Mouse (Mus musculus) erythroblast, adult 5-6 weeks (primary cell): ENCODE data around the gene Arsa. TPM values are rescaled to one million over a fixed set of nuclear protein-coding genes. Genes with fewer than 3 reads are reported as not detected.

Experiments
- ATAC-seq: replicated peaks from 2 replicates; pipeline ENCODE4 v1.8.0; 2016; ENCODE audit warnings: moderate number of reproducible peaks, mild to moderate bottlenecking, moderate TSS enrichment, inconsistent platforms; ENCODE audit not compliant: poor library complexity, low FRiP score, severe bottlenecking
- total RNA-seq, 2 experiments: library from RNA; stranded (forward) in 1 of 2; stranded (reverse) in 1 of 2; fragments of 150-400 nt in 1 of 2; fragments of 200-764, 138-1000 nt in 1 of 2; gene quantifications; 2 replicates each; pipeline versions ENCODE4 v1.2.3 to v1.2.4; 2015 to 2017; ENCODE audit warnings: low replicate concordance in 2 of 2

Gene Arsa
- total RNA-seq, 2 experiments from 2014 or later = 1.5 TPM; not detected in 1

DNA sequence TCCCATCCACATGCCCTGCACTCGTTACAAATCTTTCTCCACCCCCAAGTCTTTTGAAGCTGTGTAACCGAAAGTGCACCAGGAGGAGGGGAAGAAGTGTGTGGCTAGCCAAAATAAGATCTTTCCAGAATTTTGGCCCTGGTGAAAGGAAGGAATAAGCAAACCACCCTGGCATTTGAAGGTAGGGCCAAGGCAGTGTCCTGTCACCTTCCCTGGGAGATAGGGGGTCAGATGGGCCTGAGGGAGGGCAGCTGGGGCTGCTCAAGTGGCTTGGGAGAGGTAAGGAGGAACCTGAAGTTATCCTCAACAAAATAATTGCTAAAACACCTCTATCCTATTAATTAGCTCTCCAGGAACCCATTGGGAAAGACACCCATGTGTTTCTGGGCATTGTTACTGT lies 19.6 kb upstream of the Arsa start:
- no peak for ATAC-seq

GRCm38 (mm10) chr15:89496131-89496530 lies 18.9 kb upstream of the Arsa start:
- no peak for ATAC-seq

DNA sequence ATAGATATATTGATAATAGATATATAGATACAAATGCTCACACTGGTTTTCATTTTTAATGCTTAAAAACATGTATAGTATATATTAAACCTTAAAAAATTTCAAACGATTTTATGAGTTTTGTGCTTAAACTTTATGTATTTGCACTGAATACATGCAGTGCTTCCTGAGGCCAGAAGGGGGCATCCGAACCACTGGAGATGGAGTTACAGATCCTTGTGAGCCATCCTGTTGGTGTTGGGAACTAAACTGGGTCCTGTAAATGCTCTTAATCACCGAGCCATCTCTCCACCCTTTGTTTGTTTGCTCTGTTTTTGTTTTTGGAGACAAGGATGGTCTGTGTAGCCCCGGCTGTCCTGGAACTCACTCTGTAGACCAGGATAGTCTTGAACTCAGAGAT lies 17.7 kb upstream of the Arsa start:
- ATAC-seq = no peak

DNA sequence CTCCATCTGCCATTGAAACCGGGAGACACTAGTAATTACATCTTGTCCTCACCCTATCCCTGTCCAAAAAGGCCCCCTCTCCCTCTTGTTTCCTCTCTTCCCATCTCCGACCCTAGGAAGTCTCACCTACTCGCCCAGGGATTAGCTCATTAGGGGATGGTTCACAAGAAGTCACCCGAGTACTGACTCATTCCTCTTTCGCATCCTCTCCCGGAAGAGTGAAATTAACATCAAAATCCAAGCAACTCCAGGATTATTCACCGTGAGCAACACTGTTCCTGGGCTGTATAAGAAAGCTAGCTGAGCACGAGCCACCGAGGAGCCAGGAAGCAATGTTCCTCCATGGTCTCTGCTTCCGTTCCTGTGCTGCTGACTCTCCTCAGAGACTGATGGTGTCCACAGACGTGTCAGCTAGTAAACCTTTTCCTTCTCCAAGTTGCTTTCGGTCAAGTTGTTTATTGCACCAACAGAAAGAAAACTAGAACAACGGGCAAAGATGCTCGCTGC lies 11.4 kb upstream of the Arsa start:
- ATAC-seq = no peak

DNA sequence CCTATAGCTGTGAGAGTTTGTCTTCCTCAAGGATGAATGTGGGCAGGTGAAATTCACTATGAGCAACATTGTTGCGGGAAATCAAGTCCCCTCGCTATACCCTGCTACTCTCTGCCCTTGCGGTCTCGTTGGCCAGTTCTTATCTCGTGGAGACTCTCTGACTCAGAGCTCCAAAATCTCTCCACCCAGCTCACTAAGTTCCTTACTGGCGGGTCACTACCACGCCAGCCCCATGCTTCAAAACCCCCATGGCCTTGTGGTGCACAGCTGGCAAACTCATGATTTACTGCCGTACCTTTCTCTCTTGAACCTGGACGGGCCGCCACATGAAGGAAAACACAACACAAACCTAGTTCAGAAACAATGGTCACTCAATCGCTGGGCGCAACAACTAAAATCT lies 11.0 kb upstream of the Arsa start:
- ATAC-seq = no peak

- no peak for ATAC-seq
These were observed 3.4 kb upstream of the Arsa start for GRCm38 (mm10) chr15:89480584-89480983.

- ATAC-seq = no peak
These were observed 1.4 kb upstream of the Arsa start for GRCm38 (mm10) chr15:89478622-89479021.

DNA sequence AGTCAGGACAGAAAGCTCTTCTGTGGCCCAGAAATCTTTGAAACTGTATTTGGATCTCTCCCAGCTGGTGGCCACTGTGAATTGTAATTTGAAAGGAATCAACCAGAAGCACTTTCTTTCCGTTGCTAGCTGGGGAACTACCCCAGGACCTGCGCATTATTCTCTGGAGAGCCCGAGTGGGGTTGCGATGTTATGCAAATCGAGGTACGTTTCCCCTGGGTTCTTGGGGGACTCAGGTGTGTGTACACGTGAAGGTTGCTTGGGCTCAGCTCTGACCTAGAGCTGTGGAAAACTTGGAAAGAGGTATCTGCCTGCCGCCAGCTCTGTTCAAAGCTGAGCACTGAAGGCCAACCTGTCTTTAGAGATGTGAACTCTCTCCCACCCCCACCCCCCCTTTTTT lies 581 bp upstream of the Arsa start:
- no peak for ATAC-seq

- no peak for ATAC-seq
These were observed 780 bp downstream of the Arsa start for GRCm38 (mm10) chr15:89476475-89476815.

DNA sequence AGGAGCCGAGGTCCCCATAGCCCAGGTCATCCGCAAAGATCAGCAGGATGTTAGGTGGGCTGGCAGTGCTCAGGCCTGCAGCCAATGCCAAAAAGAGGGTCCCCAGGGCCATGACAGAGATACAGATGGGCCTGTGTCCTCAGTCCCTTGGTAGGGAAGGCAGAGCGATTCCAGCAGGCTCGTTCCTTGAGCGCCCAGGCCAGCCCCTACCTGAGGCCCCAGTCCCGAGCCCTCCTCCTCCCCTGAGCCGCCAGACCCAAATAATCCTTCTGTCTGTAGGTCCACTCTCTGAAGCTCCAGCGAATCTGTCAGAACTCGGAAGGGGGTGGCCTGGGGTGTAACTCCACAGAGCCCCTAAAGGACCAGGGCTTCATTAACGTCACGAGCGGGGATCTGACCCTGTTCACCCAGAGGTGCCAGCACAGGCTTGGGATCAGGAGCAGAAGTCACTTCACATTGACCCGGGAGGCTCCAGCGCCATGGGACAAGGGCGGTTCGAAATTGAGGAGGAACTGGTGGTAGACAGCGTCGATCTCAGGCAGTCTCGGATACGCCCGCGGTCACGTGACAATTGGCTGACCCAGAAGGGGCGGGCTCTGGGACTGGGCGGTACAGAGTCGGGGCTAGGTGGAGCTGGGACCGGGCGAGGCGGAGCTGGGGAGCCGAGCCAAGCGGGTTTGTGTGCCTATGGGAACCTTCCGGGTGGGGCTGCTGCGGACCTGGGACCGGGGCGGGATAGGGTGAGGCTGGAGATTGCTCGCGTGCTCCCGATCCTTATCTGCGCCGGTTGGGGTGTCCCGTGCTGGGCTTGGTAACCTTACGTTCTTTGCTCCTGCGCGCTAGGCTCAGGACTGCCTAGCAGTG lies 1.4 kb downstream of the Arsa start:
- ATAC-seq = peak; percentile 92

DNA sequence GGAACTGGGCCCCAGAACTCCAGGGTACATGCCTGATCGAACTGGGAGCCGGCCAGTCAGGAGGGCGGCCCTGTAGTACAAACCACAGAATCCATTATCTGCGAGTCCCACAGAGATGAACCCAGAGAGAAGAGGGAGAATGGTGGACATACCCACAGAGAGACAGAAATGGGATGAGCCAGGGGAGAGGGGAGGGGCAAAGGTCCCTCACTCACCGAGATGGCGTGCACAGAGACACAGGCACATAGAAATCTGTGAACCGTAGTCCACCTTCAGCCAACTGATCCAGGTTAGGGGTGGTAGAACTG lies 2.0 kb downstream of the Arsa start:
- ATAC-seq = no peak

DNA sequence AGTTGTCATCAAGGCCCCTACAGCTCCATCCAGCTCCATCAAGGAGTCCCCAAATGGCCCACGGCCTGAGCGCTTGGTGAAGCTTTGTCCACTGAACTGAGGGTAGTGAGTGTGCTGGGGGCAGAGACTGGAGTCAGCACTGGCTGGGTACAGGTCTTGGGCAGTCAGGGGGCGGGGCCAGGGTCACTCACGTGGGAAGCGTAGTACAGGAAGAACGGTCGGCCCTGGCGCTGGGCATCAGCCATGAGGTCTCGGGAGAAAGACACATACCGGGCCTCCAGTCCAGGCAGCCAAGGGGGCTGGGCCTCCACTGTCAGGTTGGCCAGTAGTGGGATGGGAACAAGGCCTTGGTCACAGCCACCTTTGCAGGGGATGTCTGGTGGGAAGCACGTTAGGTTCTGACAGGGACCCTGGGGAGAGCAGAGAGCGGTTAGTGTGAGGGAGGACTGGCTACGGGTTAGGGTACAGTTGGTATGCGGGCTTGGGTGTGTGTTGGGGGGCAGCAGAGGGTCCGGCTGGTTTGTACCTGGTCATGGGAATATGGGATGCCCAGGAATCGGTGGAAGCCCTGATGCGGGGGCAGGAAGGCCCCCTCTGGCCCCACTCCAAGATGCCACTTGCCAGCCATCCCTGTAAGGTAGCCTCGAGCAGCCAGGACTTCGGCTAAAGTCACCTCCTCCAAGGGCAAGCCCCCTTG lies 2.5 kb downstream of the Arsa start:
- ATAC-seq = no peak

GRCm38 (mm10) chr15:89473921-89474320 lies 3.3 kb downstream of the Arsa start:
- no peak for ATAC-seq

- no peak for ATAC-seq
These were observed 3.9 kb downstream of the Arsa start for GRCm38 (mm10) chr15:89473370-89473769.

DNA sequence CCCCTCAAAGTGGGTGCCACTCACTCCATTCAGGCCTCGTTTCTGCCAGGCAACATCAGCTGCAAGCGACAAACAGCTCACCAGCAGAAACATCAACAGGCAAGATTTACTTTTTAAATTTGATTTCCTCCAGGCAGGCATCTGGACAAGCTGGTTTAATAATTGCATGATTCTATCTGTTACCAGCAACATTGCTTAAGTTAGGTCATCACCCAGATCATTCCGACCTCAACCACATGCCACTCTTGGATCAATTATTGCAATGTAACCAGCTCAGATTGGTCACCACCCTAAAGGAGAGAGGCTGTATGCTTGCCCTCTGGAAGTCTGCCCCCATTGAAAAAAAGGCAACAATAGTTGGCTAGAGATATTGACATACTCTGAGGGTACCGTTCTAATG lies 5.7 kb downstream of the Arsa start:
- no peak for ATAC-seq

GRCm38 (mm10) chr15:89468577-89468976 lies 8.6 kb downstream of the Arsa start:
- no peak for ATAC-seq

DNA sequence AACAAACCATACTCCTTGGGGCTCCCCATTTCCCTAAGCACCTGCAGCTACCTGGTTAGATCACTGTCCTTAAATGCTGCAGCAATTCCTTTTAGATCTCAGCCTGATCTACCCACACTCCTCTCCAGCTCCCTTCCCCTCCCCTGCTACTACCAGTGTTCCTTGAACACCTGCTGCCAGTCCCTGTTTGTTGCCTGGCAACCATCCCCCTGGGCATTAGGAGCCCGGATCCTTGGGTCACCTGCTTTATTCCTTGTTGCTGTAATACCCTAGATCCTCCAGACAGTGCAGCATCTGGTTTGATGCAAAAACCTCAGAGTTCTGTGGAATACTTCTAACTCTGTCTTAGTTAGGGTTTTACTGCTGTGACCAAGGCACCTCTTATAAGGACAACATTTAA lies 12.2 kb downstream of the Arsa start:
- no peak for ATAC-seq

DNA sequence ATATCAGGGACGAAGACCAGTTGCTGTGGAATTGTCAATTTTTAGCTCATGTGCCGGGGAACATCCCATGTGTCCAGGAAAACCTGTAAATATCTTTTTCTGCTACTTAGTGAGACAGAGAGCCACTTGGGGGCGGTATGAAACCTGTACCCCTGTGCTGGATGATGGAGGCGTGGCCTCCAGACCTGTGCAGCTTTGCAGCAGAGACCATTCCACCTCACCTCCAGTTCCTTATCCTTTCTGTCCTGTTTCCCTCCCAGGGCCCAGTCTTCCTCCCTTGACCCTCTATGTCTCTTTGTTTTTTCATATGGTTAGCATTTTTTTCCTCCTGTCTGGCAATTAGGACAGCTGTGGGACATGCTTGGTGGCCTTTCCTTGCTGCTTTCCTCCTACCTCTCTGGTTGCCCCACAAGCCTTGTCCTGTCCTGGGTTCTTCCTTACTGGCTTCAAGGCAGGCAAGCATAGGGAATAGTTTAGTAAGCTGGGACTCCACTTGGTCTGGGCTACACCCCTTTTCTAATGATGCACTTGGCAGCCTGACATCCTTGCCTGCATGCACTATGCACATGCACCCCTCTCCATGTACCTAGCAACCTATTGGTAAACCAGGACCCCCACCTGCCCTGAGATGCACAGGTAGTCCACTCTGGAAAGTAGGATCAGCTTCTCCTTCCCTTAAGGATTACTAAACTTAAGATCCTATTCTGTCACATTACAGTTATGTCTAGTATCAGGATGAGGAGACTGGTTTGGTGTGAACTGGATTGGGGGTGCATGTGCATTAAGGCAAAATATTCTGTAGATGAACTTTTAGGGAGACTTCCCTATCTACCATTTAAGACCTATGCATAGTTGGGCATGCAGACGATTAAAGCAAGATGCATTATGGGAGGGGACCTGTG lies 13.6 kb downstream of the Arsa start:
- ATAC-seq = no peak

DNA sequence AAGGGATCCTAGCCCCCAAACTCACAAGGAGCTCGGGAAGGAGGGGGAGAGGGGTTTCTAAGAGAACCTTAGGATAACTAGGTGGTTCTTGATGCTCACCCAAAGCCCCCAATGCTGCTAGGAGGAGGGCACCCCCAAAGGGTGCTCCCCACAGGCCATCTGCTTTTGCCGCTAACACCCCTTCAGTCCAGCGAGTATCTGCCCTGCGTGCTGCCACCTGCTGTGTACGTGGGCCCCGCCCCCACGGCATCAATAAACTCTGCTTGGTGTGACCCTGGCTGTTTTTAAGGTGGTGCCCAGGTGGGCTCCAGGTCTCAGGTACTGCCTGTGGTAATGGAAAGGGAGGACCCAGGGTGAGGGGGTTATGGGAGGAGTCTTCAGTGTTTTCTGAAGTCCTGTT lies 15.0 kb downstream of the Arsa start:
- no peak for ATAC-seq

DNA sequence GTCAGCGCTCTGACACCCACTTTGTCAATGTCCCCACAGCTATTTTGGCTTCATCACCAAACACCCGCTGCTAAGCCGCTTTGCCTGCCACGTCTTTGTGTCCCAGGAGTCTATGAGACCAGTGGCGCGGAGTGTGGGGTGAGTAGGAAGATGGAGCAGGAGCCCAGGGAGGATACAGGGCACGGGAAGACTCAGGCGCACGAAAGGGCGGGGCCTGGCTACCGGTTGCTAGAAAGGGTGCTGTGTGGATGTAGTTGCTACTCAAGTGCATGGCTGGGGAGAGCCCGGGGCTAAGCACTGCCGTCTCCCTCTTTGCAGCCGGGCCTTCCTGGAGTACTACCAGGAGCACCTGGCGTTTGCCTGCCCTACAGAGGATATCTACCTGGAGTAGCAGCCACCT lies 15.9 kb downstream of the Arsa start:
- ATAC-seq = no peak

- no peak for ATAC-seq
These were observed 16.9 kb downstream of the Arsa start for GRCm38 (mm10) chr15:89460298-89460697.
